In genomic region chr19:58853036-58853735, GRCm38 (mm10) we compare ENCODE assay signal across 15 mouse cellular contexts. TPM values are rescaled to one million over a fixed set of nuclear protein-coding genes. Genes with fewer than 3 reads are reported as not detected.
DNase-seq lines count a peak whose midpoint lies in the region; ATAC-seq and TF ChIP-seq lines count a peak whose summit lies in the region.
"Had no signal": no experiment of that assay in that cellular context is flagged by ENCODE, and none has a peak within 500 bp of the region (broad histone marks: within the 10 kb centered on the region; RNA-seq: fewer than 3 reads in every experiment).

No protein-coding gene starts in this region.

- peak overlapping the region; percentile 41 for H3K27ac ChIP-seq in gastrocnemius, adult 2 months
- H3K27ac ChIP-seq in heart, embryonic 16.5 days (ENCODE audit: low read length), result peak overlapping the region; percentile 35; the same call in 1 of the 2 replicates
- H3K27ac ChIP-seq in forebrain, embryonic 13.5 days, result no peak overlapping the region
- no peak overlapping the region for H3K27ac ChIP-seq in forebrain, postnatal 0 days (ENCODE audit: low read depth, low read length)
- H3K27ac ChIP-seq: hindbrain, postnatal 0 days; liver, embryonic 14.5 days; midbrain, embryonic 12.5 days had no signal

- H3K4me2 ChIP-seq in heart, embryonic 16.5 days (ENCODE audit: low read depth, low read length), result no peak overlapping the region
- no peak overlapping the region for H3K4me2 ChIP-seq in forebrain, embryonic 13.5 days
- no peak overlapping the region for H3K4me2 ChIP-seq in forebrain, postnatal 0 days (ENCODE audit: low read depth)
- H3K4me2 ChIP-seq: midbrain, embryonic 12.5 days had no signal

- H3K27me3 ChIP-seq in heart, embryonic 16.5 days (ENCODE audit: control insufficient read depth, insufficient read depth, low read length), result no peaks in the 10 kb centered on the region
- no peaks in the 10 kb centered on the region for H3K27me3 ChIP-seq in forebrain, embryonic 13.5 days
- H3K27me3 ChIP-seq in forebrain, postnatal 0 days (ENCODE audit: insufficient read depth, low read length), result no peaks in the 10 kb centered on the region
- H3K27me3 ChIP-seq: midbrain, embryonic 12.5 days had no signal

- TF ChIP-seq CTCF in gastrocnemius, adult 2 months (IDR thresholded peaks at IDR 0.05), result no peak
- TF ChIP-seq CTCF in forebrain, postnatal 0 days (IDR thresholded peaks at IDR 0.05; ENCODE audit: low read depth), result no peak

- no peaks in the 10 kb centered on the region for H3K9me3 ChIP-seq in heart, embryonic 16.5 days (replicated peaks; ENCODE audit: control insufficient read depth, low read length)
- H3K9me3 ChIP-seq in forebrain, embryonic 13.5 days (replicated peaks), result no peaks in the 10 kb centered on the region
- no peaks in the 10 kb centered on the region for H3K9me3 ChIP-seq in forebrain, postnatal 0 days (ENCODE audit: low read length)
- H3K9me3 ChIP-seq: midbrain, embryonic 12.5 days had no signal

- no peaks in the 10 kb centered on the region for H3K36me3 ChIP-seq in heart, embryonic 16.5 days (ENCODE audit: control insufficient read depth, insufficient read depth)
- no peaks in the 10 kb centered on the region for H3K36me3 ChIP-seq in forebrain, embryonic 13.5 days (ENCODE audit: poor library complexity, severe bottlenecking)
- H3K36me3 ChIP-seq in forebrain, postnatal 0 days (ENCODE audit: insufficient read depth), result no peaks in the 10 kb centered on the region; the same call in none of the 2 replicates
- H3K36me3 ChIP-seq: midbrain, embryonic 12.5 days had no signal

- no peak for ATAC-seq in heart, embryonic 16.5 days (replicated peaks; ENCODE audit: extremely low read depth, insufficient read depth, low FRiP score)
- no peak for ATAC-seq in forebrain, embryonic 13.5 days
- no peak for ATAC-seq in forebrain, postnatal 0 days
- ATAC-seq: hindbrain, postnatal 0 days had no signal

- 39% methylated on average over 10 of the region's 10 CpGs for WGBS in heart, embryonic 16.5 days
- 91% methylated on average over 10 of the region's 10 CpGs for WGBS in forebrain, embryonic 13.5 days
- WGBS in forebrain, postnatal 0 days, result 83% methylated on average over 10 of the region's 10 CpGs

- no peak overlapping the region; the same call in 1 of the 2 replicates for H3K9ac ChIP-seq in heart, embryonic 16.5 days (ENCODE audit: low read length)
- no peak overlapping the region for H3K9ac ChIP-seq in forebrain, embryonic 13.5 days
- no peak overlapping the region for H3K9ac ChIP-seq in forebrain, postnatal 0 days
- H3K9ac ChIP-seq: liver, embryonic 14.5 days; midbrain, embryonic 12.5 days had no signal

- intact Hi-C loops in gastrocnemius, adult 2 months (cut with DNase I), result no loop called here

- peaks cover 16% of the 10 kb centered on the region for H3K4me1 ChIP-seq in heart, embryonic 16.5 days (ENCODE audit: control insufficient read depth, insufficient read depth, low read length)
- no peaks in the 10 kb centered on the region for H3K4me1 ChIP-seq in forebrain, embryonic 13.5 days
- peaks cover 6% of the 10 kb centered on the region; the same call in 1 of the 2 replicates for H3K4me1 ChIP-seq in forebrain, postnatal 0 days (ENCODE audit: insufficient read depth)
- H3K4me1 ChIP-seq: midbrain, embryonic 12.5 days had no signal

- DNase-seq in gastrocnemius, adult 2 months, result no peak
- no peak for DNase-seq in gastrocnemius, postnatal 25 days
- peak; percentile 42 for DNase-seq in lung, postnatal 36 days
- no peak for DNase-seq in lung, postnatal 25 days (ENCODE audit: low spot score)
- peak; percentile 79 to 90 for DNase-seq in kidney, postnatal 36 days
- DNase-seq in forebrain, postnatal 0 days, result no peak
- DNase-seq: spleen, adult 18-20 months had no signal

- no peak overlapping the region for H3K4me3 ChIP-seq in gastrocnemius, adult 2 months
- H3K4me3 ChIP-seq in heart, embryonic 16.5 days (ENCODE audit: low read length), result no peak overlapping the region
- no peak overlapping the region for H3K4me3 ChIP-seq in forebrain, embryonic 13.5 days
- H3K4me3 ChIP-seq in forebrain, postnatal 0 days (ENCODE audit: low read depth, low read length), result no peak overlapping the region
- H3K4me3 ChIP-seq: midbrain, embryonic 12.5 days had no signal

RNA-seq across cellular contexts. Expression of gene 1700019N19Rik, which starts 58.9 kb away (rescaled TPM):
- total RNA-seq in gastrocnemius, adult 2 months (2021), result not detected
- total RNA-seq in gastrocnemius, postnatal 25 days (2021), result not detected
- polyA plus RNA-seq in heart, embryonic 16.5 days (2015; fragmentation: Nextera tagmentation; extraction: Ambion mirVana), result not detected in 2 replicates
- polyA plus RNA-seq in forebrain, embryonic 13.5 days (2015; fragmentation: Nextera tagmentation; extraction: Ambion mirVana), result not detected in 2 replicates
- not detected in 2 replicates for total RNA-seq in forebrain, postnatal 0 days (2014; rRNA removed)
- polyA plus RNA-seq in forebrain, postnatal 0 days (2015; fragmentation: Nextera tagmentation; extraction: Ambion mirVana), result not detected in 2 replicates
- total RNA-seq: common myeloid progenitor, adult 5-6 weeks; gastrocnemius, adult 8-10 months; hindbrain, postnatal 0 days had no signal
- polyA plus RNA-seq: hindbrain, postnatal 0 days; liver, embryonic 14.5 days; midbrain, embryonic 12.5 days; neural tube, embryonic 14.5 days had no signal

Comparison
In these comparisons a context has a peak if more than half of its experiments do, and no peak if none do; other contexts are left out.
1. DNase-seq: peak in lung, postnatal 36 days (single experiment) and kidney, postnatal 36 days (2 of 2); none in gastrocnemius, adult 2 months (single experiment), gastrocnemius, postnatal 25 days (single experiment), lung, postnatal 25 days (single experiment) and forebrain, postnatal 0 days (single experiment).
2. H3K27ac ChIP-seq: peak in gastrocnemius, adult 2 months (single experiment) and heart, embryonic 16.5 days (single experiment); none in forebrain, embryonic 13.5 days (single experiment) and forebrain, postnatal 0 days (single experiment).